Mouse (Mus musculus) brain, embryonic 14.5 days (tissue): Measurements from ENCODE around the gene Abtb2. TPM values are rescaled to one million over a fixed set of nuclear protein-coding genes. Genes with fewer than 3 reads are reported as not detected.

Experiments used
- DNase-seq: peaks from one replicate; pipeline ENCODE4 v3.0.0-alpha.2; 2011; ENCODE audit warnings: low read depth
- CTCF ChIP-seq: fragments of 200-500 bp; IDR thresholded peaks from 2 replicates; pipeline ENCODE4 v1.5.1; 2012; ENCODE audit warnings: inconsistent platforms, mild to moderate bottlenecking, moderate library complexity, borderline replicate concordance; ENCODE audit not compliant: insufficient read depth, insufficient read length; ENCODE audit errors: extremely low read depth
- POLR2A ChIP-seq: fragments of 200-500 bp; IDR thresholded peaks from 2 replicates; pipeline ENCODE4 v1.6.1; 2012; ENCODE audit warnings: mild to moderate bottlenecking, inconsistent platforms, borderline replicate concordance; ENCODE audit not compliant: poor library complexity, insufficient read depth, insufficient read length, severe bottlenecking; ENCODE audit errors: extremely low read depth
- polyA plus RNA-seq: library from polyadenylated mRNA; depleted of rRNA; stranded (reverse); fragments of >200 nt; gene quantifications from 2 replicates; pipeline ENCODE4 v1.2.3, GENCODE M21; 2012

The Abtb2 gene
- polyA plus RNA-seq, 1 experiment, result 16.7 TPM

DNA sequence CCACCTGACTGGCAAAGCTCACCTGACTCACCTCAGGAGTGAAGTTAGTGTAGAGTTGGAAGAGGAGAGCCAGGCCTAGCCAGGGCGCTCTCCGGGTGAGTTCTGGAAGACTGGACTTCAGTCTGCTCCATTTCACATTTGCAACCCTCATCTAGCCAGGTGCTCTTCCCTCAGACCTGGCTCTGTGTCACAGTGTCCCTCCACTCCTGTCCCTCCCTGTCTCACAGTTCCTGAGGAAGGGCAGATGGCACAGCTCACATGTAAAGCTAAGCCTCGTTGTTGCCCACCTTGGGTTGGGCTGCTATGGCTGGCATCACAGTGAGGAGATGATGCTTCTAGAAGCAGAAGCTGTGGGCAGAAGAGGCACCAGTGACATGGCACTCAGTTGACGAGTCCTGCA is 139.7 kb downstream of the Abtb2 start:
- TF ChIP-seq POLR2A (no peak), CTCF (no peak)
- no peak for DNase-seq

DNA sequence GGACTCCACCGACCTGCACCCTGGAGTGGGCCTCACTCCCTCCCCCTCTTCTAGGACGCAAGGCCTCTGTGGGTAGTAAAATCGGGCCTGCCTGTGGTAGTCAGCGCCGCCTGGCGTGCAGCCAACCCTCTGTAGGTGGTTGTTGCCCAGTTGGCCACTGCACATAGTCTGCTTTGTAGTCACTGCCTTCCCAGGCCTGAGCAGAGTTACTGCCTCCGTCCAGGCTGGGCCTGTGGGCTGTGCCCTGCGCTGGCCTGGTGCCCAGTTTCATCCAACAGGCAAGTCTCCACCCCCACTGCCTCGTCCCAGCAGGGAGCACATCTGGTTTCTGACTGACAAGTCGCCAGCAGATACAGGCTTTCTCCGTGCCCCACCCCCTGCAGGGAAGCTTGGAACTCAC is 140.1 kb downstream of the Abtb2 start:
- peak; percentile 76 for DNase-seq
- TF ChIP-seq CTCF, result no peak
- TF ChIP-seq POLR2A, result no peak

DNA sequence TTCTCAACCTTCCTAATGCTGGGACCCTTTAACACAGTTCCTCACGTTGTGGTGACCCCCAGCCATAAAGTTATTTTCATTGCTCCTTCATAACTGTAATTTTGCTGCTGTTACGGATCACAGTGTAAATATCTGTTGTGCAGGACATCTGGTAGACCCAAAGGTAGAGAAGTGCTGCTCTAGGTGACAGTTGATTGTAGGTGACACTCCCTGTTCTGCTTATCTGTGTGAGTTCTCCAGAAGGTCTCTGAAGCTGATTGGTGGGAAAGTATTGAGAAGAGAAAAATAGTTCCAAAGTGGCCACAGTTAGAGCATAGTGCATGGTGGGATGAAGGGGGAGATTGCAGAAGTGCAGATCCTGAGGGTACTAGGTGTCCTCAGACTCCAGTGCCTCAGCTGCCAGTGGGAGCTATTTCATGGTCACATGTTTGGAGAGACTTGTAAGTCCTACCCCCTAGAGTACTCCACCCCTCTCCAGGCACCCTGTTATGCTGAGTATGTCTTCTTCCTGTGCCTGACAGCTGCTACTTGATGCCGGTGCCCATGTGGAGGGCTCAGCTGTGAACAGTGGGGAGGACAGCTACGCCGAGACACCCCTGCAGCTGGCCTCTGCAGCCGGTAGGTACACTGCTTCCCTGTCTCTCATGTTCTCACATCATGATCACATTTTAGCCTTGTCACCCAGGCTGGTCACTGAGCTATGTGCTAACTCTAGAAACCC is 141.1 kb downstream of the Abtb2 start:
- no peak for DNase-seq
- TF ChIP-seq CTCF, result no peak
- no peak for TF ChIP-seq POLR2A

DNA sequence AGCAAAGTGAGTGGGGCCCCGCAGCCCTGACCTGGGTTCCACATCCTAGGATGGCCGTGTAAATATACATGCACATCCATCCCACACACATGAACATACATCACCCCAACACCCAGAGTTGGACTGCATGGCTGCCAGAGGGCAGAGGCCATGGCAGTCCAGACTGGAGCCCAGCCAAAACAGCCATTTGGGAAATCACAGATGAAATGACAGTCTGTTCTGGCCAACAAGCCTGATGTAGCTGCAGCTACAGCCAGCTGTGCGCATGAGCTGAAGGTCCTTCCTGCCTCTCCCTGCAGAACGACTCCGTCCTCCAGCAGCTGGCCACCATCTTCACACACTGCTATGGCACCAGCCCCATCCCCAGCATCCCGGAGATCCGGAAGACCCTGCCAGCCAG is 144.7 kb downstream of the Abtb2 start:
- TF ChIP-seq POLR2A, result no peak
- no peak for TF ChIP-seq CTCF
- no peak for DNase-seq

DNA sequence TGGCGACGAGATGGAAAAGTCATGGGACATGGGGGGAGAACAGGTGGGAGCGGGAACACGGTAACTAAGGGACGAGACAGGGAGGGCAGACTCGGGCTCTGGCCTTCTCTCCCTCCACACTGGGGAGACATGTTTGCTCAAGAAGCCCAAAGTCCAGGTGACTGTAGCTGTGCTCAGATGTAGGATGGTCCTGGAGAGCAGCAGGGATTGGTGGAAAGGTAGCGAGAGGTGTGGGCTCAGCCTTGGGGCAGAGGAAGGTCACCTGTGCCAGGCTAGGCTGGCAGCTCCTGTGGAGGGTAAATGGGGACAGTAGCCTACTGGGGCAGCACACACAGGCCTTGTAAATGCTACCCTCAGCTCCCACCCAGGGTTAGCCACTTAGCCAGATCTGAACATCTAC is 147.7 kb downstream of the Abtb2 start:
- DNase-seq, result no peak
- TF ChIP-seq CTCF (no peak), POLR2A (no peak)

DNA sequence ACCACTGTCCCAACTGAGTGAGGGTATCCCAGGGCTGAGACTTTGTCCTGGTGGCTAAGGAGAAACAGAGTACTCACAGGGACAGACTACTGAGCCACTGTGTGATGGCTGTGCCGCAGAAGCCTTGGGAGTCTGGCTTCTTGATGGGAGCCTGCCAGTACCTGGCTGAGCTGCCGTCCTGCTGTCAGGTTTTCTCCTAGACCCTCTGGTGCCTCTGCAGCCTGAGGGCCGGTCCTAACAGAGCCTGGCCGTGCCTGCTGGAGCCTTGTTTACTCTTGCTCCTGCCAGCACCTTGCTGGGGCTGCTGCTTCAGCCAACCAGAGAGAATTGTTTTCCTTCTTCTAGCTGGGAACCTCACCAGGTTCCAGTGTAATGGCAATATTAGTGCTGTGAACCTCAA is 148.3 kb downstream of the Abtb2 start:
- TF ChIP-seq CTCF (no peak), POLR2A (no peak)
- DNase-seq, result no peak

DNA sequence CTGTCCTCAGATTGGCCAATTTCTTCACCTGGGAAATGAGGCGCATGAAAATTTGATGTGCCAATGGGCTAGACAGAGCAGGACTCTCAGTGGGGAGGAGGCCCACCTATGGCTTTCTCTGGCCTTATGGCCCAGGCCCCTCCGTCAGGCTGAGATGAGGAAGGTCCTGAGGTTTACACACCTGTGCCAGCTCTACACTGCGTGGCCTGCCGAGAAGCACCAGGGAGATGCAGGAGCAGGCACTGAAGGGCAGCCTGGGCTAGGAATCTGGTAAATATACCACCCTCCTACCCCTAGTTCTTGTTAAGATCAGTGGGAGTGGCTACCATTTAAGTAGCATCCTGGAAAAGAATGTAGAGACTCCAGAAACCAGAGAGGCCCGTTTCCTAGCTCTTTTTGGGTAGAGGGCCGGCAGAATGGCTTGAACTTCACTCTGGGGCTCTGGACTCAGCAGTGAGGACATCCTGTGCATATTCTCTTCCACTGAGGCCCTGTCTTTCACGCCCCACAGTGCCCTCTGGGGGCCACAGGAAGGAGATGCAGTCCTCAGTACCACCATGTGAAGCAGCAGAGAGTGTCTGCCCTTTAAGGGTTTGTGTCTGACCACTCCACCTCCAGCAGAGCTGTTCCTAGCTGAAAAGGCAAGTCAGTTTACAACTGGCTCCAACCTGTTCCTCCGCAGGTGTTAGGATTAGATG is 152.6 kb downstream of the Abtb2 start:
- peak; percentile 87 for DNase-seq
- TF ChIP-seq CTCF, result peak; percentile 94
- TF ChIP-seq POLR2A, result no peak

DNA sequence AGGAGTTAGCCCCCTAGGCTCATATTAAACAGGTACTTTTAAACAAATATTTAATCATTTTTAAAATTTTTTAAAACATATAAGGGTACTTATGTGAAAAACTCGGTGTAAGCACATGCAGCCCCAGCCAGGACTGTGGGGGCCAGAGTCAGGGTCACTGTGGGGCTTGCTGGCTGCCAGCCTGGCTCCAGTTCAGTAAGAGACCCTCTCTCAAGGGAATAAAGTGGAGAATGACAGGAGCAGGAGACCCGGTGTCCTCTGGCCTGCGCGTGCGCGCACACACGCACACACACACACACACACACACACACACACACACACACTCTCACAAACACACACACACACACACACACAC is 153.2 kb downstream of the Abtb2 start:
- no peak for DNase-seq
- TF ChIP-seq CTCF (no peak), POLR2A (no peak)

DNA sequence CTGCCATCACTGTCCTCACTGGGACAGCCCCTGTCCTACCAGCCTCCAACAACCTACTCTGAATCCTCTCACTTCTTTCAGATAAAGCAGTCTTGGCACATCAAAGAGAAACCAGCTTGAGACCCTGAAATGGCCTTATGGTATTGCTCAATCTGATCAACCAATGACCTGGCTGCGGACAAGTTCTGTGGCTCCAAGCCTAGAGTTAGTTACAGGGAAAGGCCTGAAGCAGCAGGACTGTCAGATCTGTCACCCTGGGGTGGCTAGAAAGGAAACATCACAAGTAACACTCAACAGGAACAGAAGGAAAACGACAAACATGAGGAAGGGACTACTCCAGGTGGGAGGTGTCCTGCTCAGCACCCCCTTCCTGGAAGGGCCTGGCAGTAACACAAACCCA is 158.4 kb downstream of the Abtb2 start:
- DNase-seq, result no peak
- TF ChIP-seq CTCF (no peak), POLR2A (no peak)

DNA sequence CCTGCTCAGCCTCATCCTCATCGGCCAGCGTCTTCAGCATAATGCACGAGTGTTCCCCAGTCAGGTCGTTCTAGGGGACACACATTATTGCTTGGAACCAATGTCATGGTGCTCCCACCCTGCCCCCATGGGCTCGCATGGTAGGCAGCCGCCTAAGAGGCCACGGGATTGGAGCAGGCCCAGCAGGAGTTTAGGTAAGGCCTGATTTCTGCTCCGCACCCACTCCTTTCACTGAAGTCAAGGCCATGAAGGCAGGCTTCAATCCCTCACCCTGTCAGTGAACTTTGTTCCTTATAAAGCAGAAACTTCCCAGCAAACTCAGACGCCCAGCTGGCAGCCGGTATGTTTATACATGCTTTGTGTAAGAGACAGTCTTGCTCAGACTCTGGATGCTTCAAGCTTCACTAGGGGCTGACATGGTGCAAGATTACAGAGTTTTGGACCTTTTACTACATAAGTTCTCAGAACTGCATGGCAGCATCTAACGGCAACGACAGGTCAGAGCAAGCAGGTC is 162.0 kb downstream of the Abtb2 start:
- TF ChIP-seq CTCF (no peak), POLR2A (no peak)
- no peak for DNase-seq

DNA sequence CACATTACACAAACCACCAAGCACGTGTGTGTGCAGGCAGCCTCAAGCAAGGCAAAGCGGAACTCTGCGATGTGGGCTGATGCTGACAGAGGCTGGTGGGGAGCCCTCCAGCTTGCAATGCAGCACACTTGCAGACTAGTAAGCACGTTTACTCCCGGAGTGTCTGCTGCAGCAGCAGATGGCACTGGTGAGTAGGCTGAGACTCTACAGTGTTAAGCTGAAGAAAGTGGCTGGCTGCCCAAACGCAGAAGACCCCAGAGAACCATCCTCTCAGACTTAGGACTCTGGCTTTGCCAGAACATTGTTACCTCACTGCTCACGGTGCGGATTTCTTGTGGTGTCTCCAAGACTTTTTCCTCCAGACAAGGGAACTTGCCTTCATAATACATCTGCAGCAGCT is 164.9 kb downstream of the Abtb2 start:
- peak; percentile 2; the same call in 1 of the 2 replicates for TF ChIP-seq CTCF
- no peak for TF ChIP-seq POLR2A
- peak; percentile 48 for DNase-seq

DNA sequence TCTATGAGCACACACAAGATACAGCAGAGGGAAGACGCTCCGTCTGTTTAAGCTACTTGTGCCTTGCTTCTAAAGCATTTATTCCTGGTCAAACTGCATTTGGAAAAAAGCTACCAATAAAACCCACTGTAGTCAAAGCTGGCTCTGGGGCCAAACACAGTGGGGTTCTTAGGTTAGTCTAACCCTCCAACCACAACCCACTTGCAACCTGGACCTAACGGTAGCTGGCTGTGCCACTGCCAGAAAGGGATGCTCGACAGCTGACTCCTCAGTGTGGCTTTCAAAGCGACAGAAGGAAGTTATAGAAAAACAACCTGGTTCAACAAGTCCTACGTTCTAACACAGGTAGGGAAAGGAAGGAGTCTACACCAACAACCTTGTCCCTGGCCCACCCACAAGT is 165.3 kb downstream of the Abtb2 start:
- no peak for TF ChIP-seq CTCF
- no peak for TF ChIP-seq POLR2A
- DNase-seq, result no peak
